Mouse (Mus musculus): ENCODE data around the gene Dzip1. TPM values are rescaled to one million over a fixed set of nuclear protein-coding genes. Genes with fewer than 3 reads are reported as not detected.

The Dzip1 gene
- 53.2 and 57.0 TPM in 2 replicates for polyA plus RNA-seq (2015; fragmentation: Nextera tagmentation; extraction: Ambion mirVana)

- peak; percentile 95 for ATAC-seq (ENCODE audit: low read depth)
- under 1% methylated on average over 55 of the region's 55 CpGs for WGBS
- no peaks in the 10 kb centered on the region for H3K9me3 ChIP-seq
- H3K4me1 ChIP-seq (replicated peaks), result peaks cover 53% of the 10 kb centered on the region
- H3K4me3 ChIP-seq, result peak within 1 kb of the TSS; percentile 79
- H3K27ac ChIP-seq (replicated peaks), result peak within 1 kb of the TSS; percentile 96
- no peaks in the 10 kb centered on the region for H3K36me3 ChIP-seq
- 0 out of 2 replicates have a peak, but pooled peaks cover 8% of the 10 kb centered on the region for H3K27me3 ChIP-seq
- H3K4me2 ChIP-seq, result peak within 1 kb of the TSS; percentile 96
- peak within 1 kb of the TSS; percentile 96 for H3K9ac ChIP-seq
Observed at GRCm38 (mm10) chr14:118924673-118925615, at the start of gene Dzip1. Gene Dzip1, minus strand, starts transcription at chr14:118925460.

GRCm38 (mm10) chr14:118972268-118972667 lies 47.0 kb upstream of the Dzip1 start:
- H3K27ac ChIP-seq (replicated peaks), result no peak overlapping the region
- peaks cover 90% of the 10 kb centered on the region for H3K36me3 ChIP-seq
- H3K4me1 ChIP-seq (replicated peaks), result no peaks in the 10 kb centered on the region
- 97% methylated on average over 6 of the region's 6 CpGs for WGBS
- no peak overlapping the region for H3K4me2 ChIP-seq
- H3K9me3 ChIP-seq, result no peaks in the 10 kb centered on the region
- H3K27me3 ChIP-seq, result no peaks in the 10 kb centered on the region
- H3K4me3 ChIP-seq, result no peak overlapping the region
- no peak for ATAC-seq (ENCODE audit: low read depth)
- no peak overlapping the region for H3K9ac ChIP-seq

- no peak overlapping the region for H3K9ac ChIP-seq
- no peak overlapping the region for H3K27ac ChIP-seq (replicated peaks)
- 84% methylated on average over 7 of the region's 7 CpGs for whole genome bisulfite sequencing
- H3K36me3 ChIP-seq, result peaks cover 47% of the 10 kb centered on the region
- H3K9me3 ChIP-seq, result no peaks in the 10 kb centered on the region
- H3K4me1 ChIP-seq (replicated peaks), result no peaks in the 10 kb centered on the region
- H3K4me3 ChIP-seq, result no peak overlapping the region
- no peak overlapping the region for H3K4me2 ChIP-seq
- H3K27me3 ChIP-seq, result no peaks in the 10 kb centered on the region
- ATAC-seq (ENCODE audit: low read depth), result no peak
Observed at GRCm38 (mm10) chr14:118967646-118968045, 42.4 kb upstream of the Dzip1 start.

GRCm38 (mm10) chr14:118965356-118966000 lies 40.2 kb upstream of the Dzip1 start:
- H3K27me3 ChIP-seq, result no peaks in the 10 kb centered on the region
- no peak overlapping the region for H3K27ac ChIP-seq (replicated peaks)
- H3K9ac ChIP-seq, result no peak overlapping the region
- ATAC-seq (ENCODE audit: low read depth), result no peak
- H3K4me3 ChIP-seq, result no peak overlapping the region
- H3K4me1 ChIP-seq (replicated peaks), result no peaks in the 10 kb centered on the region
- 93% methylated on average over 4 of the region's 4 CpGs for WGBS
- H3K9me3 ChIP-seq, result no peaks in the 10 kb centered on the region
- H3K4me2 ChIP-seq, result no peak overlapping the region
- H3K36me3 ChIP-seq, result peaks cover 46% of the 10 kb centered on the region

- H3K4me1 ChIP-seq (replicated peaks), result no peaks in the 10 kb centered on the region
- 84% methylated on average over 3 of the region's 3 CpGs for WGBS
- no peaks in the 10 kb centered on the region for H3K9me3 ChIP-seq
- no peaks in the 10 kb centered on the region for H3K27me3 ChIP-seq
- H3K27ac ChIP-seq (replicated peaks), result no peak overlapping the region
- H3K9ac ChIP-seq, result no peak overlapping the region
- H3K4me2 ChIP-seq, result no peak overlapping the region
- no peak for ATAC-seq (ENCODE audit: low read depth)
- H3K4me3 ChIP-seq, result no peak overlapping the region
- peaks cover 62% of the 10 kb centered on the region for H3K36me3 ChIP-seq
Observed at GRCm38 (mm10) chr14:118958010-118958409, 32.8 kb upstream of the Dzip1 start.

- Histone ChIP-seq H3K4me1 (replicated peaks) (no peaks in the 10 kb centered on the region), H3K9ac (no peak overlapping the region), H3K4me2 (no peak overlapping the region), H3K9me3 (no peaks in the 10 kb centered on the region), H3K36me3 (peaks cover 21% of the 10 kb centered on the region), H3K27ac (replicated peaks) (no peak overlapping the region), H3K27me3 (no peaks in the 10 kb centered on the region), H3K4me3 (no peak overlapping the region)
- ATAC-seq (ENCODE audit: low read depth), result no peak
- WGBS, result 92% methylated on average over 9 of the region's 9 CpGs
Observed at GRCm38 (mm10) chr14:118951912-118952583, 26.8 kb upstream of the Dzip1 start.

GRCm38 (mm10) chr14:118948841-118949240 lies 23.6 kb upstream of the Dzip1 start:
- no peak overlapping the region for H3K27ac ChIP-seq (replicated peaks)
- no peaks in the 10 kb centered on the region for H3K9me3 ChIP-seq
- H3K4me3 ChIP-seq, result no peak overlapping the region
- no peak overlapping the region for H3K9ac ChIP-seq
- no peak overlapping the region for H3K4me2 ChIP-seq
- no peaks in the 10 kb centered on the region for H3K27me3 ChIP-seq
- peaks cover 4% of the 10 kb centered on the region for H3K36me3 ChIP-seq
- ATAC-seq (ENCODE audit: low read depth), result no peak
- 96% methylated on average over 1 of the region's 1 CpGs for WGBS
- no peaks in the 10 kb centered on the region for H3K4me1 ChIP-seq (replicated peaks)

GRCm38 (mm10) chr14:118944702-118945101 lies 19.4 kb upstream of the Dzip1 start:
- H3K4me2 ChIP-seq, result no peak overlapping the region
- H3K27me3 ChIP-seq, result no peaks in the 10 kb centered on the region
- 86% methylated on average over 2 of the region's 2 CpGs for WGBS
- no peak overlapping the region for H3K27ac ChIP-seq (replicated peaks)
- no peak overlapping the region for H3K4me3 ChIP-seq
- no peak overlapping the region for H3K9ac ChIP-seq
- H3K9me3 ChIP-seq, result no peaks in the 10 kb centered on the region
- peaks cover 13% of the 10 kb centered on the region for H3K4me1 ChIP-seq (replicated peaks)
- H3K36me3 ChIP-seq, result no peaks in the 10 kb centered on the region
- no peak for ATAC-seq (ENCODE audit: low read depth)

GRCm38 (mm10) chr14:118942076-118942475 lies 16.8 kb upstream of the Dzip1 start:
- H3K4me3 ChIP-seq, result no peak overlapping the region
- 40% methylated on average over 12 of the region's 12 CpGs for WGBS
- H3K36me3 ChIP-seq, result no peaks in the 10 kb centered on the region
- 0 out of 2 replicates have a peak overlapping the region, but pooled peaks have one; percentile 52 for H3K9ac ChIP-seq
- H3K27ac ChIP-seq (replicated peaks), result no peak overlapping the region
- ATAC-seq (ENCODE audit: low read depth), result no peak
- H3K4me1 ChIP-seq (replicated peaks), result peaks cover 27% of the 10 kb centered on the region
- H3K4me2 ChIP-seq, result no peak overlapping the region
- no peaks in the 10 kb centered on the region for H3K9me3 ChIP-seq
- no peaks in the 10 kb centered on the region for H3K27me3 ChIP-seq

GRCm38 (mm10) chr14:118940796-118941495 lies 15.7 kb upstream of the Dzip1 start:
- no peak overlapping the region for H3K4me2 ChIP-seq
- 67% methylated on average over 4 of the region's 4 CpGs for WGBS
- no peaks in the 10 kb centered on the region for H3K36me3 ChIP-seq

GRCm38 (mm10) chr14:118938551-118938950 lies 13.3 kb upstream of the Dzip1 start:
- H3K4me1 ChIP-seq (replicated peaks), result peaks cover 31% of the 10 kb centered on the region
- WGBS, result 1% methylated on average over 7 of the region's 7 CpGs
- H3K9me3 ChIP-seq, result no peaks in the 10 kb centered on the region
- H3K4me3 ChIP-seq, result peak overlapping the region; percentile 98
- peak overlapping the region; percentile 98 for H3K9ac ChIP-seq
- peak overlapping the region; percentile 66 for H3K4me2 ChIP-seq
- no peaks in the 10 kb centered on the region for H3K36me3 ChIP-seq
- ATAC-seq (ENCODE audit: low read depth), result no peak
- peak overlapping the region; percentile 87; the same call in 1 of the 2 replicates for H3K27ac ChIP-seq (replicated peaks)
- H3K27me3 ChIP-seq, result no peaks in the 10 kb centered on the region

More at GRCm38 (mm10) chr14:118940796-118941495, 15.7 kb upstream of the Dzip1 start:
- no peaks in the 10 kb centered on the region for H3K27me3 ChIP-seq
- no peak overlapping the region for H3K9ac ChIP-seq
- no peak for ATAC-seq (ENCODE audit: low read depth)
- H3K9me3 ChIP-seq, result no peaks in the 10 kb centered on the region
- H3K27ac ChIP-seq (replicated peaks), result no peak overlapping the region
- H3K4me1 ChIP-seq (replicated peaks), result peaks cover 31% of the 10 kb centered on the region
- H3K4me3 ChIP-seq, result no peak overlapping the region
